Mouse (Mus musculus) cerebellum, adult 11-12 months (tissue): ENCODE measurements around the gene Avpi1.
"Not testable (repeated sequence)": the region's sequence is repeated elsewhere in the genome, so short reads cannot be mapped to it uniquely, and the experiment has no call there.

Source experiments
- DNase-seq: peaks from one replicate; pipeline ENCODE4 v3.0.0; 2022

Avpi1 gene

DNA sequence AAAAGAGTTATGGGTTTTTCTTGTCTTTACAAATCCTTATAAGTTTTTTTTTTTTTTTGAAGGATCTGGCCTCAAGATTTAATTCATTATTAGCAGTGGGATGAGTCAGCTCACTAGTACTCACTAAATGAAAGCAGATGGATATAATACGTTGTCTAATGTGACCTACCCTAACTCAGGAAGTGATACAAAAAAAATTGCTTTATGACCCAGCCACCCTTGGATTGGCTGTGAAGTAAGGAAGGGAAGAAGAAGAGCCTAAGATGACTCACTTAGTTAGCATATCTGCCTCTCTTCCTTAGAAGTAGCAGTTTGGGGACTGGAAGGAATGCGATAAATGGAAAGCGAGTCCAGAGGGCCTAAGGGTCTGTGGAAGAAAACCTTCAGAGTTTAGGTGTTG, 29.5 kb downstream of the Avpi1 start:
- no peak for DNase-seq

GRCm38 (mm10) chr19:42090637-42091141, 38.2 kb downstream of the Avpi1 start:
- no peak for DNase-seq

GRCm38 (mm10) chr19:42089748-42090595, 38.9 kb downstream of the Avpi1 start, which contains the start of gene Pi4k2a:
Gene Pi4k2a, plus strand, starts transcription at chr19:42090470.
- peak; percentile 100 for DNase-seq

DNA sequence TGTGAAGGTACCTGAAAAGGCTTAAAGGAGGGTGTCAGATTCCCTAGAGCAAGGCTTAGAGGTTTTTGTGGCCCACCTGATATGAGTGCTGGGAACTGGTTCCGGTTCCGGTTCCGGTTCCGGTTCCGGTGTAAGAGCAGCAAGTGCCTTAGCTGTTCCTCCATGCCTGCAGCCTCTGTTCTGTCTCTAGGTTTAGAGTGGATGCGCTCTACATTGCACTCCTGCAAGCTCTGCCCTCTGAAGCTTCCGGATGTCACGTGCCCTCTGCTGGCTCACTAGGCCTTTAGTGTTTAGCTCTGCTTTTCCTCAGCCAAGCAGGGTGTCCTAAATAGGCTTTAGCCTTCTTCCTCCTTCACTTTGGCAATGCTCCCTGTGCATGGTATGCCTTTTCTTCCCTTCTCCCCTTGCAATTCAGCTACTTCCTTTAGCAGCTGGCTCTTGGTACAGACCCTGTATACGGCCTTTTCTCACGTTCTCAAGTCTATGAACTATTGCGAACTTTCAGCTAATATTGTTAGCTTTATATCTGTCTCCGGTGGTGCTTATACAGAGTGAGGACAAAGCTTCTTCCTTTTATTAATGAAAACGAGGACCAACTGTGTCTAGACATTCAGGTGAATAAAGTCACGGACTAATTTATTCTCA, 39.6 kb downstream of the Avpi1 start:
- peak; percentile 60 for DNase-seq

DNA sequence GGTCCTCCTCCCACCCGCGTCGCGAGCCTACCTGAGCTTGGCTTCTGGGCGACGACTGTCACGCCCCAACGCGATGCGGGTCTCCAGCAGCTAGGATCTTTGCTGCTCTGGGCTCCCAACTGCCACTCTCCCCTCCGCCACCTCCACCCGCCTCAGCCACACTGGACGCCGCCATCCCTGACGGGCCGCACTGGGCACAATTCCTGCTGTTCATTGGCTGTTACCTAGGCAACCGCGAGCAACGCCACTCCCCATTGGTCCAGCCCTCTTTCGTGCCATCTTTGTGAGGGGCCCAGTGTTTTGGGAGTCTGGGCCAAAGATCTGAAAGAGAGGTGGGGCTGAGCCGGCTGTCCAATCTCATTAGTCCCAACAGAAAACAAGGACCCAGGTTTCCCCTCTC, 42.7 kb downstream of the Avpi1 start, which contains the start of gene Morn4:
Gene Morn4, minus strand, starts transcription at position 192 of the 400 bp plus-strand sequence.
- DNase-seq, result peak; percentile 91

DNA sequence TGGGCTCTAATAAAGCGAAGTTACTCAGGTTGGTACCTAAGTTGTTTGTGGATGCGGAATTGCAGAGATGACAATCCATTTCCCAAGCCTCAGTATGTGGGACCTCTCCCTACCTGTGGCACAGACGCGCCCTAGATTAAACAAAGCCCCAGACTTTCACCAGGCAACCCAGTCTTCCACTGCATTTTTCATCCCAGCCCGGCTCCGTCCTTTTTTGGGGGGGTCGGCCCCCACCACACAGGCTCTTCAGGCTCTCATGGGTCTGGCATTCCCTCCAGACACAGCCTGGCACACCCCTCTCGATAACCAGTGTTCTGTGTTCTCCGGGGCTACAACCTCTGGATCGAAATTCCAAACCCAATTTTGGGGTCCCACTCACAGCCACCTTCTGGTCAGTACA, 43.2 kb downstream of the Avpi1 start:
- no peak for DNase-seq

DNA sequence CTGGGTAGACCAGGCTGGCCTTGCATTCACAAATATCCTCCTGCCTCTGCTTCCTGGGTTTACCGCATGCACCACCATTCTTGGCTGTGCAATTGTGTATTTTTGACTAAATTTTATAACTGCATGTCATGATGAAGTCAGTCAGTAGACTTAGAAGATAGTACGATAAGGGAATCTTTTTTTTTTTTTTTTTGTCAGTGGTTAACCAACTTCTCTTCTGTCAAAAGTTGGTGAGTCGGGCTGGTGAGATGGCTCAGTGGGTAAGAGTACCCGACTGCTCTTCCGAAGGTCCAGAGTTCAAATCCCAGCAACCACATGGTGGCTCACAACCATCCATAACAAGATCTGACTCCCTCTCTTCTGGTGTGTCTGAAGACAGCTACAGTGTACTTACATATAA, 47.2 kb downstream of the Avpi1 start:
- not testable (repeated sequence) for DNase-seq

GRCm38 (mm10) chr19:42080469-42080868, 48.4 kb downstream of the Avpi1 start:
- no peak for DNase-seq

DNA sequence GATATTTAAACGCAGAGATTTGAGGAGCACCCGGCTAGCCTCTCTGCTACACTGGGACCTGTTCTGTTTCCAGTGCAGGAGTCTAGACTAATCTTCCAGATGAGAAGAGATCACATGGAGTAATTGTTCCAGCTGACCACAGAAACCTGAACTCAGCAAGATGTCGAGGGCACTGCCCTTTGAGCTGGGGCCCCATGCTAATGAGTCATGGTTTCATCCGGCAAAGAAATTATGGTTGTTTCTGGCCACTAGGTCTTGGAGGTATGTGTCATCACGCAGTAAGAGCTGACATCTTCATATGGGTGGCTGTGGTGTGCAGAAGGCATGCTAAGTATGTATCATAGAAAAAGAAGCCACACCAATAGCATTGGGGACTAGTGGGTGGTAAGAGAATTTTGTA, 48.9 kb downstream of the Avpi1 start:
- no peak for DNase-seq

DNA sequence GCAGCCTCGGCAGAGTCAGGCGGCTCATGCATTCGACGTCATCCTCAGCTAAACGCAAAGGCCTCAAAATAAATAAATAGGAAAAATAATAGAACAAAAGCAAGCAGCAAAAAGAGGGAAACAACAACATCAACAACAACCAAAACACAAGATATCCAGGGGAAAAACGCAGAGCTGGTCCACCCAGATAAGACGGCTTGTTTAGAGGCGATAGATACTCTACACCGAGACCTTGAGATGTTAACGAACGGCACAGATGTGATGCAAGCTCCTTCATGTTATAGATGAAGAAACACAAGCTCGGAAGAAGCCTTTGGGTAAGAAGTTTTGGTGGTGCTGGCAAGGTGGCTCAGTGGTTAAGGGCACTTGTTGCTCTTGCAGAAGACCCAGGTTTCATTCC, 49.9 kb downstream of the Avpi1 start:
- DNase-seq, result no peak

- DNase-seq, result no peak
These were observed 50.3 kb downstream of the Avpi1 start for GRCm38 (mm10) chr19:42078566-42078965.

DNA sequence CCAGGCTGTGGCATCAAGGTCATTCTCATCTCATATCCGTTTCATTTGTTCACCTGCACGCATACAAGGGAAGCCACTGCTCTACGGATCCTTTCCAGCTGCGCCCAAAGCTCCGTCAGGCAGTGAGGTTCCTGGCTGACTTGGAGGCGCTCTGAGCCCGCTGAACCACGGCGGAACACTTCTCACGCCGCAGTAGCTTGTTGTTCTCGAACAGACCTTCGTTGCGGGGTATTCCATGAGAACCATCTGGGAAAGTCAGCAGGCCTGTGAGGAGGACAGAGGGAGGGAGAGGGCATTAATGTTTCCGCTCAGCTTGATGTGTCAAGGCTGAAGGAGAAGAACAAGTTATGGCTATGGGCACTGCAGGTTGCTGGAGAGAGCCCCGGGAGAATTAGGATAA, 52.9 kb downstream of the Avpi1 start:
- DNase-seq, result no peak

GRCm38 (mm10) chr19:42075051-42075450, 53.8 kb downstream of the Avpi1 start:
- no peak for DNase-seq
